Mouse (Mus musculus) hematopoietic stem cell, adult 5-6 weeks (primary cell): Measurements from ENCODE around the gene 2010111I01Rik. TPM values are rescaled to one million over a fixed set of nuclear protein-coding genes. Genes with fewer than 3 reads are reported as not detected.
A peak's percentile ranks its signal among the peaks of the same experiment; 100 is the strongest.

Source experiments
- ATAC-seq, 2 experiments: fragments of 125-278 bp in 1 of 2; replicated peaks in 1 of 2; 2 replicates each; pipeline ENCODE4 v1.8.0; 2016 to 2017; ENCODE audit warnings: inconsistent platforms in 2 of 2, mild to moderate bottlenecking in 2 of 2, moderate number of reproducible peaks in 2 of 2, low read depth in 1 of 2, moderate TSS enrichment in 1 of 2; ENCODE audit not compliant: low FRiP score in 2 of 2, poor library complexity in 2 of 2, severe bottlenecking in 2 of 2, insufficient read depth in 1 of 2, low TSS enrichment in 1 of 2
- total RNA-seq: library from RNA; stranded (forward); fragments of 172-1452, 232-1000 nt; gene quantifications from 2 replicates; pipeline ENCODE4 v1.2.3, GENCODE M21; 2017

2010111I01Rik gene
- total RNA-seq, 1 experiment from 2014 or later = 47.1 TPM

- ATAC-seq = no peak
Observed at GRCm38 (mm10) chr13:63087865-63088683, 123.4 kb downstream of the 2010111I01Rik start.

GRCm38 (mm10) chr13:63089513-63089912 is 124.8 kb downstream of the 2010111I01Rik start:
- no peak for ATAC-seq

DNA sequence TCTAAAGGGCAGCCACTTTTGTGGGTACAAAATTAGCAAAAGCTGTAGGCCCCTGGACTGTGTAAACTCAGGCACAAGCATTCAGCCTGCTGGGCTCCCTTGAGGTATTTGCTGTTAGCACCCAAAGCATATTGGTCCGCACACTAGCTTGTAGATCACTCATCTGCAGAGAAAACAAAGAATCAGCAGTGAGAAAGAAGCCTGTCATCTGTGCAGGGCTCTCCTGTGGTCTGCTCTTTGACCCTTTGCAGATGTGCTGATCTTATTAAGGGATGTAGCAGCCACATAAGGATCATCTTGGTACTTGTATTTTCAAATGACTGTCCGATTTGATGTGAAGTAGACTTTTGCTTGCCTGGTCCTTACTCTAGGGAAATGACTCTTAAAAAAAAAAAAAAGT is 126.6 kb downstream of the 2010111I01Rik start:
- no peak for ATAC-seq

- no peak for ATAC-seq
Observed at GRCm38 (mm10) chr13:63092299-63092698, 127.6 kb downstream of the 2010111I01Rik start.

DNA sequence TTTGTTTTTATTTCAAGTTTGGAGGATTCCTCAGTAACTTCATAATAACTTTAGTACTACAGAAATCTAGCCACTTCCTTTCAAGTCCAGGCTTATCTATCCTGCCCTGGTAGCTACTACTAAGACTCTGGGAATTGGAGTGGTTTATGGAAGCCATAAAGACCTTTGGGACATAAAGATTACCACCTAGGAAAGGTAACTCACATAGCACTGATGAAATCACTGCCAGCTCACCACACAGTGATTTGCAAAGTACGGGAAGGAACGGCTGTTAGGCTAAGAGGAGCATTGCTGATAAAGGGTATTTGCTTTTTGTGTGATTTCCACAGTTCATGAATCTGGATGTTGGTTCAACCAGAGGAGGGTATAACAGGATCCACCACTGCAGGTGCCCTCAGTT is 128.2 kb downstream of the 2010111I01Rik start:
- ATAC-seq = no peak

- no peak for ATAC-seq
Observed at GRCm38 (mm10) chr13:63093636-63094035, 128.9 kb downstream of the 2010111I01Rik start.

GRCm38 (mm10) chr13:63094317-63095131 is 129.8 kb downstream of the 2010111I01Rik start:
- no peak for ATAC-seq

DNA sequence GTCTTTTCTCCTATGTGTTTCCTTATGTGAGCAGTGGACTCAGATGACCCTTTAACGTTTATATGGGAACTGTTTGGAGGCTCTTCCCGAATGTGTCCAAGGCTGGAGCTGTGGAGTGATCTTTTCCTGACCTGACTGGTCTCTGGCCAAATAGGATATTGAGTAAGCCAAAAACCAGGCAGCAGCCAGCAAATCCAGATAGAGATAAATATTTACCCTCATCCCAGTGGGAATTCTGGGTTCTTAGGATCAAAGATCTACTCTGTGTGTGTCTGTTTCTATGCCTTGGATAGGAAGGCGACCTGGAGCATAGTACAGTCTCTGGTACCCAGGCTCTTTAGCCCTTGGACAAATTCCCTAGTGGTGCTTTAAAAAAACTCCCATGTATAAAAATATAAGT is 132.1 kb downstream of the 2010111I01Rik start:
- no peak for ATAC-seq

GRCm38 (mm10) chr13:63097440-63097930 is 132.8 kb downstream of the 2010111I01Rik start:
- ATAC-seq = no peak

DNA sequence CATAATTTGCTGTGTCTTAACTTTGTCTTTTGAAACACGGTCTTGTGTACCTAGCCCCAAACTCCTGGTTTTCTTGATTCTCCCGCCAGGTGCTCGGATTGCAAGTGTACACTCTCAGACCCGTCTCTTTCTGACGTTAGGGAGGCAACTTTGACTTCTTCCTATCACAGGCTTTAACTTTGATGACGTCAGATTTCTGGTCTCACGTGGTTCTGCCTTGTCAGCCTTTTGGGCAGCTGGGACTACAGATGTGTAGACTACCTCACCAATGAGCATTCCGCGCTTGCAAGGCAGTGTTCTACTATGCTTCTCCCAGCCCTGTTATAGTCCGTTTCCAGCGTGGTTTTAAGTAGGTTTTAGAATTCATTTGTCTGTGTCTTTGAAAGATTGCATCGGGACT is 137.1 kb downstream of the 2010111I01Rik start:
- no peak for ATAC-seq

DNA sequence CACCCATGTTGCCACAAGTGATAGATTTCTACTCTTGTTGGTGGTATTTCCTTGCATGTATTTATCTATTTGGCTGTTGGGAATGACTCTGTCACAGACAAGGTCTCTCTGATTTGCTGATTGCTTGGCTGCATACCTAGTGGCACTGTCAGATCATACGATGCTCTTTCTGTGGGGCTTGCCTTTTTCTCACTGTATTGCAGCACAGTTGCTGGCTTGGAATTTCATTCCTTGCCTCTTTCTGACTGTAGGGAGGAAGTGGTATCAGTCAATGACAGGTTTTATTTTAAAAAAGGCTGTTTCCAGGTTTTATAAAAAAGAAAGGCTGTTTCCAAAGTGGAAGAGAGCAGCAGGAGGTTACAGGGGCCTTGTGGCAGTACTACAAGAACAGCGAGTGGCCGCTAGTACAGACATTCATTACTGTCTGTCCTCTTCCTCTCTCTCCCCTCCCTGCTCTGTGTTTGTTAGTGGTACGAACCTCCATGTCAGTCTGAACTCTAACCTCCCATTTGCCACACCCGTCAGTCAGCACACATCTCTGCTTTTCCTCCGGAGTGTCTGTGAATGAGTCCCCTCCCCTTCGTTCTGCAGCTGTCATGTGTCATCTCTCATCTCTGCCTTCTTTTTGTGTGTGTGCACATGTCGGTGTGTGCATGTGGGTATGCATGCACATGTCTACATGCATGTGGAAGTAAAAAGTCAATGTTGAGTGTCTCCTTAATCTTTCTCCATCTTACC is 138.3 kb downstream of the 2010111I01Rik start:
- no peak for ATAC-seq

- no peak for ATAC-seq
Observed at GRCm38 (mm10) chr13:63106574-63106973, 141.9 kb downstream of the 2010111I01Rik start.

- ATAC-seq = peak; percentile 67 to 78
Observed at GRCm38 (mm10) chr13:63108601-63109000, 143.9 kb downstream of the 2010111I01Rik start.

GRCm38 (mm10) chr13:63111297-63112042 is 146.8 kb downstream of the 2010111I01Rik start:
- ATAC-seq = no peak

DNA sequence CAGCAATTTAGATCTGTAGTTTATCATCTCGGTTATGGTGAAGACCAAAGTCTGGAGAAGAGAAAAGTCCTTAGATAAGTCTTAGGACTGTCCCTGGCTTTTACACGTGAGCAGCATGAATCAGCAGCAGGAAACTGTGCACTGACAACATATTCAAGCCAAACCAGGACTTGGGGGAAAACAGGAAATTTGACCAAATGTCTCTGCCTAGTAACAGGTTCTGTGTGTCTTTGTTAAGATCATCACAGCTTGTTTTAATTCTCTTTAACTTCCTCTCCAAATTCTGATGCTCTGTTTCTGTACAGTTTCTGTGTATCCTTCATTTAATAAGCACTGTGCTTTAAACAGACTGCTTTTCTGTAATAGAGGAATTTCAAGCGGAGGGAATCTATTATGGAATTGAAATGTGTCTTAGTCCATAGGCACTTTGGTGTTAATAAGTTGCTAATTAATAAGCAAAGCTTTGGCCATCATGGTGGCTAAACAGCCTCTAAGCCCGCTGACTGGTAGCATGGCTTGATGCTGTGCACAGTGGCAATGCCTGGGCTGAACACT is 147.4 kb downstream of the 2010111I01Rik start:
- peak in 1 of 2 experiments; percentile 13; a peak in 1 of 4 replicates for ATAC-seq

DNA sequence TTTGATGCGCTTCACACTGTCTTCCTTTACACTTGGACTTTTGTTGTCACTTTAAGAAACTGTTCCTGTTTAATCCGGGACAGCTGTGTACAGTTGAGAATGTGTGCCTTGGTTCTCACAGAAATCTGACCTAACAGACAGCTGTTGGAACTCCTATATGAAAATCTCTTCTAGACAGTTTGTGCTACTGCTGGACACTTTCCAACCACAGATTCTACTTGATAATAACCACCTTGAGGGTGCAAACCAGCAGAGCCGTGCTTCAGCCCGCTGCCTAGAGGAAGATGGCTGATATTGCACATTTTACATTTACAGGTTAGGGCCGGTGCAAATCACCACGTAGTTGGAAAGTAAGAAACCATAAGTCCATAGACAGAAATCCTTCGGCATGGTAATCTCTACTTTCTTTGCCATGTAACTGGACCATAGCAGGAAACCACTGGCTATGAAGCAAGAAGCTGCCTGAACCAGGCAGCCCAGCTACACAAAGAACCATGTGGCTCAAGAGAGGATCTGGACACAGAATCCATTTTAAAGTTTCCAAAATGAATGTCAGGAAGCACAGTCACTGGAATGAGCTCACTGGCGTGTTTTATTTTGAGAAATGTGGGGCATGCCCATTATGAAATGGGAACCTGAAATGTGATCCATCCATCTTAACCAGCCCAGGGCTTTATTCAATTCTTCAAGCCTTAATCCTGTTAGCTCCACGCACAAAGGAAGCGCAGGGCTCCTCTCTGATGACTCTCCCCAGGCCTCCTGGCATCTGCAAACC is 148.1 kb downstream of the 2010111I01Rik start:
- peak in 1 of 2 experiments; percentile 31; a peak in 1 of 4 replicates for ATAC-seq
